Mouse (Mus musculus) ES-E14 (cell line): Measurements from ENCODE around the gene Olfr1506.
"Not testable (repeated sequence)": the region's sequence is repeated elsewhere in the genome, so short reads cannot be mapped to it uniquely, and the experiment has no call there.

Experiments
- HCFC1 ChIP-seq: IDR thresholded peaks from 2 replicates; pipeline ENCODE4 v1.6.1; 2012; ENCODE audit warnings: low read length, inconsistent platforms, borderline replicate concordance; ENCODE audit not compliant: insufficient read depth
- ZC3H11A ChIP-seq: IDR thresholded peaks from 2 replicates; pipeline ENCODE4 v1.6.1; 2012; ENCODE audit warnings: low read depth, mild to moderate bottlenecking, inconsistent platforms, low read length, borderline replicate concordance
- ZNF384 ChIP-seq: IDR thresholded peaks from 2 replicates; pipeline ENCODE4 v1.6.1; 2012; ENCODE audit warnings: low read depth, low read length, inconsistent platforms

DNA sequence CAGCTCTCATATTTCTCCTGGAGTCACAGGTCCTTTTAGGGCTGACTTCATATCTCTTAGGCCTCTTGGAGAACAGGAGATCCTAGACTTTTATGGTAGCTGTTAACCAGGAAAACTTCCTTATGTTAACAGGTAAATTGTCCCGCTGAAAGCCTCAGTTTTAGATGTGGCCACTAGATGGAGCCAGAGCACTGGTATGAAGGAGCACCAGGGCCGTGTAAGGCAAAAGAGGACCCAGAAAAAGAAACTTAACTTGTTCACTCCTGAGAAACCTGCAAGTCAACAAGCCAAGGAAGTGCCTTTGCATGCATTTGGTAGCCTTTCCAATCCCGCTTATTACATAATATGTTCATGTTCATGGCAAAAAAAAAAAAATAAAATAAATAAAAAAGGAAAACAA, 29.5 kb downstream of the Olfr1506 start:
- TF ChIP-seq ZC3H11A, HCFC1, ZNF384: not testable (repeated sequence)
